Mouse (Mus musculus) kidney, embryonic 16.5 days (tissue): ENCODE results near the gene Emc6. TPM values are rescaled to one million over a fixed set of nuclear protein-coding genes. Genes with fewer than 3 reads are reported as not detected.
A peak's percentile ranks its signal among the peaks of the same experiment; 100 is the strongest.

Source experiments
- ATAC-seq: fragments of 200-750 bp; cut with Nextera tagmentation; 2 replicates; pipeline ENCODE4 v1.8.0; 2017; ENCODE audit warnings: moderate TSS enrichment; ENCODE audit not compliant: low FRiP score, low TSS enrichment
- H3K27ac ChIP-seq: fragments of 300-500 bp; sonication (generic); 2 replicates; pipeline ENCODE4 v1.5.1; 2014; ENCODE audit warnings: low read length
- H3K27me3 ChIP-seq: fragments of 300-500 bp; sonication (generic); 2 replicates; pipeline ENCODE4 v1.6.1; 2014; ENCODE audit warnings: low read length, control low read depth, mixed read lengths; ENCODE audit not compliant: insufficient read depth
- H3K36me3 ChIP-seq: fragments of 300-500 bp; sonication (generic); 2 replicates; pipeline ENCODE4 v1.6.1; 2014; ENCODE audit warnings: low read length, control low read depth, mixed read lengths; ENCODE audit not compliant: insufficient read depth
- H3K4me1 ChIP-seq: fragments of 300-500 bp; sonication (generic); 2 replicates; pipeline ENCODE4 v1.6.1; 2014; ENCODE audit warnings: low read length, control low read depth, mixed read lengths; ENCODE audit not compliant: insufficient read depth
- H3K4me2 ChIP-seq: fragments of 300-500 bp; sonication (generic); replicated peaks from 2 replicates; pipeline ENCODE4 v1.6.1; 2014; ENCODE audit warnings: low read depth, low read length
- H3K4me3 ChIP-seq: fragments of 300-500 bp; sonication (generic); 2 replicates; pipeline ENCODE4 v1.5.1; 2014; ENCODE audit warnings: mild to moderate bottlenecking, low read length
- H3K9ac ChIP-seq: fragments of 300-500 bp; sonication (generic); replicated peaks from 2 replicates; pipeline ENCODE4 v1.6.1; 2014; ENCODE audit warnings: low read length
- H3K9me3 ChIP-seq: fragments of 300-500 bp; sonication (generic); 2 replicates; pipeline ENCODE4 v1.6.1; 2016; ENCODE audit warnings: low read length, control low read depth
- WGBS: fragments of 180-500 bp; shearing (Covaris S2); extraction: QIAGEN DNeasy Blood & Tissue Kit; methylation state at CpG from one replicate; pipeline ENCODE4 v1.1.7; 2014; 5-methylcytosine and 5-hydroxymethylcytosine counted together
- polyA plus RNA-seq: library from polyadenylated mRNA; unstranded; fragments of >200 nt; fragmentation: Nextera tagmentation; extraction: Ambion mirVana; gene quantifications from 2 replicates; pipeline ENCODE4 v1.2.1, GENCODE M21; 2015

Emc6 gene
- polyA plus RNA-seq, 1 experiment from 2014 or later, result 123 TPM

DNA sequence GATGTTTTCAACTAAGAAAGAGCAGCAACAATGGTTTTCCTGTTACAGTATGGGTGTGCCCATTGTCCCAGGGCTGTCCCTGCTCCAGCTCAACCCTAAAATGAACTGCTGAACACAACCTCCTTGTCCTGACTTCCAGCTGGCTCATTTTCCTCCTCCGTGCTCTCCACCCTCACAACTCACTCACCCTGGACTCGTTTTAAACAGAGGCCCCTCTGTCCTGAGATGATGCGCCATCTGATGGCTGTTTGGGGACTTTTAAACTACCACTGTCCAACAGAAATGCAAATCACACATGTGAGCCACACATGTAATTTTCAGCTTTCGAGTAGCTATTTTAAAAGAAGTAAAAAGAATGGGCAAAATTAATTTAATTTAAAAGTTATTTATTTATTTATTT is 24.8 kb upstream of the Emc6 start:
- no peak for ATAC-seq
- no peak overlapping the region for H3K4me3 ChIP-seq
- H3K36me3 ChIP-seq, result no peaks in the 10 kb centered on the region
- no peak overlapping the region for H3K4me2 ChIP-seq
- peaks cover 15% of the 10 kb centered on the region for H3K4me1 ChIP-seq
- WGBS, result 36% methylated on average over 4 of the region's 4 CpGs
- no peaks in the 10 kb centered on the region for H3K9me3 ChIP-seq
- no peak overlapping the region for H3K27ac ChIP-seq
- no peak overlapping the region for H3K9ac ChIP-seq
- H3K27me3 ChIP-seq, result no peaks in the 10 kb centered on the region

DNA sequence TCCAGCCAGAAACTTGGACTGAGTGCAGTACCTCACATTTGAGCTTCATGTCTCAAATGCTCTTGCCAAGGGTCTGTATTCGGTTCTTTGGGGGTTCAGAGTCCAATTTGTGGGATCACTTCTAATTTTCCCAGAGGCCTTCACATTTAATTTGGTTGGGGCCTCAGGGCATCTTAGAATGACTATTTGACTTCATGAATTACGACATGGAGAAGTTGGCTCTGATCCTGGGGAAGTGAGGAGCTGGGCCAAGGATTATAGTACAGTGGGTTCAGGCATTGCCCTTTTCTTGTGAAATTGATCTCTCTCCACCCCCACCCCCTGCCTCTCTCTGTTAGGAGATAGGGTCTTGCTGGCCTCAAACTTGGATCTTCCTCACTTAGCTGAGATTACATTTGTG is 24.2 kb upstream of the Emc6 start:
- Histone ChIP-seq H3K4me1 (peaks cover 15% of the 10 kb centered on the region), H3K9ac (no peak overlapping the region), H3K27ac (no peak overlapping the region), H3K27me3 (no peaks in the 10 kb centered on the region), H3K36me3 (no peaks in the 10 kb centered on the region), H3K9me3 (no peaks in the 10 kb centered on the region), H3K4me3 (no peak overlapping the region), H3K4me2 (no peak overlapping the region)
- WGBS, result 74% methylated on average over 2 of the region's 2 CpGs
- no peak for ATAC-seq

DNA sequence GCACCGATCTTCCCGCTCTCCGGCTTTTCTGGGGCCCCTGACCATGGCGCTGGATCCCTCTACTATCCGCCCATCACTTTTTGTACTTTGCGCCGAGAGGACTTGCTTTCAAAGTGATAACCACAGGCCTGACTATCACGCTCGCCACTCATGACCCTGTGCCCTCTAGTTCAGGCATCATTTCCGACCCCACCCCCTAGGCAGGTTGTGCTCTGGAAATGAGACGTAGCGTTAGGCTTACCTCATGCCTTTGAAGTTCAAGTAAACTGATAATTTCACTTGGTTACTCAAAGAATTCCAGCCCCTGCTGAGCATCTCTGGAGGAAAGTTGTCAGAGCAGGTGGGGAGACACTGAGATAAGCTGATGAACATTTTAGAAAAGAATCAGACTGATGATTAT is 23.0 kb upstream of the Emc6 start:
- no peaks in the 10 kb centered on the region for H3K9me3 ChIP-seq
- ATAC-seq, result no peak
- H3K4me3 ChIP-seq, result peak overlapping the region; percentile 78
- H3K4me2 ChIP-seq, result peak overlapping the region; percentile 89
- H3K27me3 ChIP-seq, result no peaks in the 10 kb centered on the region
- no peaks in the 10 kb centered on the region for H3K36me3 ChIP-seq
- peaks cover 15% of the 10 kb centered on the region for H3K4me1 ChIP-seq
- WGBS, result 4% methylated on average over 12 of the region's 12 CpGs
- H3K9ac ChIP-seq, result peak overlapping the region; percentile 87
- H3K27ac ChIP-seq, result no peak overlapping the region

- Histone ChIP-seq H3K4me2 (peak within 1 kb of the TSS; percentile 89), H3K36me3 (no peaks in the 10 kb centered on the region), H3K4me3 (peak within 1 kb of the TSS; percentile 78), H3K27me3 (no peaks in the 10 kb centered on the region), H3K27ac (no peak within 1 kb of the TSS), H3K9me3 (no peaks in the 10 kb centered on the region), H3K4me1 (peaks cover 15% of the 10 kb centered on the region), H3K9ac (peak within 1 kb of the TSS; percentile 87)
- peak; percentile 98 for ATAC-seq
- under 1% methylated on average over 32 of the region's 32 CpGs for WGBS
Measured at GRCm38 (mm10) chr11:73199230-73199712, 22.4 kb upstream of the Emc6 start, which contains the start of gene Shpk. Gene Shpk, plus strand, starts transcription at chr11:73199460.

- Histone ChIP-seq H3K9me3 (no peaks in the 10 kb centered on the region), H3K4me2 (peak within 1 kb of the TSS; percentile 89), H3K4me3 (peak within 1 kb of the TSS; percentile 78), H3K27me3 (no peaks in the 10 kb centered on the region), H3K27ac (no peak within 1 kb of the TSS), H3K36me3 (no peaks in the 10 kb centered on the region), H3K4me1 (peaks cover 15% of the 10 kb centered on the region), H3K9ac (peak within 1 kb of the TSS; percentile 87)
- ATAC-seq, result peak; percentile 97
- WGBS, result 2% methylated on average over 22 of the region's 22 CpGs
Measured at GRCm38 (mm10) chr11:73198603-73199229, 21.9 kb upstream of the Emc6 start, which contains the start of gene Ctns. Gene Ctns, minus strand, starts transcription at chr11:73199042.

DNA sequence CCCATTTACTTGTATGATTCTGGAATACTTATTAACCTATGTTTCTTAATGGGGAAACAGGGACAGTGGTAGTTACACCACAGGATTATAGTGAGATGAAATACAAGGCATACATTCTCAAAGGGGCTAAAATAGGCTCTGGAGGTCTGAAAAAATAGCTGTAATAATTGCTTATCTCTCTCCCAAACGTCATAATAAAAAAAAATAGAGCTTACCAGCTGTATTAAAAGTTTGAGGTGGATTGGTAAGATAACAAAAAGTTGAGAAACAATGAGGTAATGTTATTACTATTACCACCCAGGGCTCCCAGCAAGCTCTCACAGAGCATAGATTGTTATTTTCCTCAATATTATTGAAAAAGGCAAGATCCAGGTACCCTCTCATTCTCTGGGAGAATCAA is 21.4 kb upstream of the Emc6 start:
- Histone ChIP-seq H3K4me3 (peak overlapping the region; percentile 78), H3K9me3 (no peaks in the 10 kb centered on the region), H3K4me1 (peaks cover 15% of the 10 kb centered on the region), H3K36me3 (no peaks in the 10 kb centered on the region), H3K4me2 (peak overlapping the region; percentile 89), H3K27me3 (no peaks in the 10 kb centered on the region), H3K9ac (peak overlapping the region; percentile 87), H3K27ac (no peak overlapping the region)
- 9% methylated on average over 1 of the region's 1 CpGs for WGBS
- no peak for ATAC-seq

- peaks cover 9% of the 10 kb centered on the region; the same call in 1 of the 2 replicates for H3K36me3 ChIP-seq
- no peaks in the 10 kb centered on the region for H3K27me3 ChIP-seq
- H3K27ac ChIP-seq, result no peak overlapping the region
- 78% methylated on average over 2 of the region's 2 CpGs for WGBS
- H3K9ac ChIP-seq, result no peak overlapping the region
- H3K4me1 ChIP-seq, result peaks cover 10% of the 10 kb centered on the region
- H3K9me3 ChIP-seq, result no peaks in the 10 kb centered on the region
- H3K4me2 ChIP-seq, result no peak overlapping the region
- H3K4me3 ChIP-seq, result no peak overlapping the region
- ATAC-seq, result no peak
Measured at GRCm38 (mm10) chr11:73194444-73194843, 17.6 kb upstream of the Emc6 start.

DNA sequence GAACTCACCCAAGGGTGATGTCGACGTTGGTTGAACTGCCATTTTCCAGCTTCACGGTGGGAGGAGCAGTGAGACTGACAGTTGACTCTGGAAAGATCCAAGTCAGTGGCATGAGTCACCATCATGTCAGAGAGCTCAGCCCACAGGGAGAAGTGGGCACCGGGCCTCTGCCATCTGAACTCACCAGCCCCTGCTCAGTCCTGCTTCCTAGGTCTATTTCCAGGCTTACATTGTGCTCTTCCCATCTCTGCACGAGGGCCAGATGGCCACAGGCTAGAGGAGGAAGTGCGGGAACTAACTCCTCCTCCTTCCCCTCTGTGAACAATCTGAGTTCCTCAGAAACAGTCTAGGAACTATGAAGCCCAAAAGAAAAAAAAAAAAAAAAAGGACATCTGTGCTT is 16.2 kb upstream of the Emc6 start:
- Histone ChIP-seq H3K4me3 (no peak overlapping the region), H3K9me3 (no peaks in the 10 kb centered on the region), H3K27me3 (no peaks in the 10 kb centered on the region), H3K4me2 (no peak overlapping the region), H3K27ac (no peak overlapping the region), H3K36me3 (peaks cover 20% of the 10 kb centered on the region), H3K4me1 (0 out of 2 replicates have a peak, but pooled peaks cover 4% of the 10 kb centered on the region), H3K9ac (no peak overlapping the region)
- ATAC-seq, result no peak
- 75% methylated on average over 6 of the region's 6 CpGs for WGBS

DNA sequence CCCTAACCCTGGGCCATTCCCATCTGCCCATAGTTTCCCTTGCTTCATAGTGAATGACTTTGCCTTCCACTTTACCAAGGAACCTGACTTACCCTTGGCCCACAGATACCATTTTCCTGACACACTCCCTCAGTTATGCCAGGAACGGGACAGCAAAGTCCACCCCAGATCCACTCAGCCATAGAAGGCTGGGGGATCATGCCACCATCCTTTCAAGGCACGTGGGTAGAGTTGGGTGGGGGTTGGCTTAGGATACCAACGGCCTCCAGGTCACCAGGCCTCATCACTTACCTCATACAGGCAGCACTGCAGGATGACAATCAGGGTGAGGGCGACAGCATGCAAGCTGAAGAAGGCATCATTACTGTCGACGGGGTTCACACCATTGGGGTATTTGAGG is 10.4 kb upstream of the Emc6 start:
- no peak for ATAC-seq
- H3K27me3 ChIP-seq, result no peaks in the 10 kb centered on the region
- WGBS, result 87% methylated on average over 6 of the region's 6 CpGs
- H3K4me2 ChIP-seq, result no peak overlapping the region
- H3K4me3 ChIP-seq, result no peak overlapping the region
- H3K9ac ChIP-seq, result no peak overlapping the region
- no peak overlapping the region for H3K27ac ChIP-seq
- no peaks in the 10 kb centered on the region for H3K9me3 ChIP-seq
- peaks cover 48% of the 10 kb centered on the region for H3K36me3 ChIP-seq
- H3K4me1 ChIP-seq, result no peaks in the 10 kb centered on the region

- H3K36me3 ChIP-seq, result peaks cover 52% of the 10 kb centered on the region
- 89% methylated on average over 10 of the region's 10 CpGs for WGBS
Measured at GRCm38 (mm10) chr11:73185872-73186615, 9.2 kb upstream of the Emc6 start.

More at GRCm38 (mm10) chr11:73185872-73186615, 9.2 kb upstream of the Emc6 start:
- H3K9ac ChIP-seq, result no peak overlapping the region
- H3K9me3 ChIP-seq, result no peaks in the 10 kb centered on the region
- no peak for ATAC-seq
- no peak overlapping the region for H3K4me3 ChIP-seq
- no peaks in the 10 kb centered on the region for H3K27me3 ChIP-seq
- H3K4me1 ChIP-seq, result no peaks in the 10 kb centered on the region
- H3K27ac ChIP-seq, result no peak overlapping the region
- H3K4me2 ChIP-seq, result no peak overlapping the region
